Mouse (Mus musculus) heart, adult 8-10 months (tissue): ENCODE measurements around the gene Vwa5b1. TPM values are rescaled to one million over a fixed set of nuclear protein-coding genes. Genes with fewer than 3 reads are reported as not detected.

Source experiments
- DNase-seq: peaks from one replicate; pipeline ENCODE4 v3.0.0; 2022; ENCODE audit warnings: low spot score
- total RNA-seq, 4 experiments: library from RNA; stranded (reverse); gene quantifications; 2 replicates each; pipeline ENCODE4 v1.2.4; 2022

The Vwa5b1 gene
- total RNA-seq, result not detected

DNA sequence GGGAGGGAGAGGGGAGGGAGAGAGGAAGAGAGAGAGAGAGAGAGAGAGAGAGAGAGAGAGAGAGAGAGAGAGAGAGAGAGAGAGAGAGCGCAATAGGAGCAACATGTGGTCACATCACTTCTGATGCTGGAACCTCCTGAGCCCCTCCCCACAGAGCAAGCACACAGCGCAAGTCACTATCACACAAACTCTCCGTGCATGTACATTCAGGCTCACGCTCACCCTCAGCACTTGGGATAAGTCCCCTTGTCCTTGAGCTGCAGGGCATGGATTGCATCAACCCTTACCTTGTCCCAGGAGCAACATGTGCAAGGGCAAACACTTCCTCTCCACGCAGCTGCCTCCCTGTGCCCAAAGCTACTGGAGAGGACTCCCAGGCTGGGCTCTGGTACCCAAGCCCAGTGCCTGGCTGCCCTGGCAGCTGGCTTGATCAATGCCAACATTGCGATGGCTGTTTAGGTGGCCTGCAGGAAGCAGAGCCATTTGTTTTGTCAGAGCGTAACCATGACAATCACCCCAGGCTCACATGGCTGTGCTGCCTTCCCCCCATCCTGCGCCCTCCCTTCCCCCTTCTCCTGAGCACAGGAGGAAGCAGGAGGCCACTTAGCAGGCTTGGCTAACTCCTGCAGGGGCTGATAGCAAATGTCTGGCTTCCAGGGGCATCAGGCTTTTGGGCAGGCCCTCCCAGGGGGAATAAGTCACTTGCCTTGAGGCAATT, at the start of gene Vwa5b1:
Vwa5b1 (minus strand) TSS at position 457 of the 718 bp plus-strand sequence.
- no peak for DNase-seq

DNA sequence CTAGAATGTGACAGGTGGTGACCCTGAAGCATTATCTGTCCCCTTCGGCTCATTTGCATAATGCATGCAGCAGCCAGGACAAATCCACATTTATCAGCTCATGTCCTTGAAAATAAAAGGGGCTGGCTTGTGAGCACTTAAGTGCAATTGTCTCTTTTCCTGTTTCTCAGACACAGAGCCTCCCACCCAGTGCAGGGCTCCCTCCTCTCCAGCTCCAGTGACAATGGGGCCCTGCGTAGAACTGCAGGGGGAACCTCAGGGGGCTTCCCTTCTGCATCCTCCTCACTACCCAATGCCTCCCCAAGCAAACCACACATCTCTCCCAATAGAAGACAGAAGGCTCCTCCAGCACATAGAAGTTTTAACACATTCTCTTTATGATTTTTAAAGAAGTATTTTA, 47.1 kb upstream of the Vwa5b1 start:
- no peak for DNase-seq

DNA sequence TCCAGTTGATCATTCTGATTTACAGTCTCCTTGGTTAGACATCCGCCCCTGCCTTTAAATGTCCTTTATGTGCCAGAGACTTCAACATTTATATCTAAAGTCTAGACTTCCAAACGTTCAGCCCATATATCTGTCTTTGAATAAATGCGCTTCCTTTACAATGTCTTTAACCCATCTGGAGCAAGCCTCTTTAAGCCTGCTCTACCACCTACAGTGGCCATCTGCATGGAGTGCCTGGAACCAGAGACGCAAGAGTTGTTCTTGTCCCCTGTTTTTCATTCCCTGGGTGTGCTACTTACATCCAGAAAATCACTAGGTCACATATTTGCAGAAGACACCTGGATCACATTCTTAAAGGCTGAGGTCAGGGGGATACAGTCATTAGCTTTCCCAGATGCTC, 44.4 kb upstream of the Vwa5b1 start:
- DNase-seq, result no peak

DNA sequence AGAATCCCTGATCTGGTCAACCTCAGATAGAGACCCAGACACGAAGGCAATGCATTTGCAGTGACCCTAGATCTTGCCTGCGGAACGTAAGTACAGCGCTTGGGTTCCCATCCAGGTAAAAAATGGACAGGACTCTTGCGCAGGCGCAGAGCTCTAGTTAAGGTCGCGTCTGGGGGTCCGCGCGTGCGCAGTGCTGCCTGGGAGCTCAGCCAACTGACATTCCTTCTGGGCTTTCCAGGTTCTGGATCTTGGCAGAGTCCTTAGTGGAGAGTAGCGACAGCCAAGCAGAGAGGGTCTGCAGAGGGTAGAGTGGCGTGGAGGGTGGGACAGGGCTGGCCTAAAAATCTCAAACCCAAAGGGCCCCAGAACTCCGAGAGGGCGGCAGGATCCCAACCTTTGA, 41.9 kb upstream of the Vwa5b1 start:
- DNase-seq, result no peak

DNA sequence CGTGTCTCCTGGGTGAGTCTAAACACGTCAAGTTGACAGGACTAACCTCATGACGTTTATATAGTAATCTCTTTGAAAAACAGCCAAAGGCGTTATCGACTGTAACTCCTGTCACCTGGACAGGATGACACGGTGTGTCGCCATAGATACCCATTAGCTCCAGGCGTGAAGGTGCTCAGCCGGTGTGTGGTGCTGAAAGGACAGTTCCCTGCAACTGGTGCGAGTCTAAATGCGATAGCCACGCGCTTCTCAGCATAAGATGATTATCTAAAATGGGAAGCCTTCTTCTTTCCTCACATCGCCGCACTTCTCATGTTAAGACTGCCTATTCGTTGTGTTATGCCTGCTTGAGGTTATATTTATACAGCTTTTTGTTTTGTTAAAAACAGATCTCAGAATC, 40.8 kb upstream of the Vwa5b1 start:
- no peak for DNase-seq

DNA sequence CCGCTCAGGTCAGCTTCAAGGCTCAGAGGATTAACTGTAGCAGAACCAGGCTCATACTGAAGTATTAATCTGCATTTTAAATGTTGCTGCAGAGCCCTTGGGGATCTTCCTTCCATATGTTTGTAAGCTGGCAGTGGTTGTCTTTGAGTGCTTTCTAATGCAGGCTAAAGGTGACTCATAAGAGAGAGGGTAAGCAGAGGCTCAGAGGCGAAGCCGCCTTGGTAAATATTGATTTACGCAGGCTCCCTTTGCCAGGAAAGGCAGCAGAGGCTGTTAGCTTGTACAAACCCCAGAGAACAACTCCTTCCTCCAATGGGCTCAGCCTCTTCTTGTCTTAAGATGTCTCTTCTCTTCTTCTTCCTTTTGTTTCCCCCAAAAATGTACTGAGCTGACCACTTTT, 36.5 kb upstream of the Vwa5b1 start:
- DNase-seq, result no peak

DNA sequence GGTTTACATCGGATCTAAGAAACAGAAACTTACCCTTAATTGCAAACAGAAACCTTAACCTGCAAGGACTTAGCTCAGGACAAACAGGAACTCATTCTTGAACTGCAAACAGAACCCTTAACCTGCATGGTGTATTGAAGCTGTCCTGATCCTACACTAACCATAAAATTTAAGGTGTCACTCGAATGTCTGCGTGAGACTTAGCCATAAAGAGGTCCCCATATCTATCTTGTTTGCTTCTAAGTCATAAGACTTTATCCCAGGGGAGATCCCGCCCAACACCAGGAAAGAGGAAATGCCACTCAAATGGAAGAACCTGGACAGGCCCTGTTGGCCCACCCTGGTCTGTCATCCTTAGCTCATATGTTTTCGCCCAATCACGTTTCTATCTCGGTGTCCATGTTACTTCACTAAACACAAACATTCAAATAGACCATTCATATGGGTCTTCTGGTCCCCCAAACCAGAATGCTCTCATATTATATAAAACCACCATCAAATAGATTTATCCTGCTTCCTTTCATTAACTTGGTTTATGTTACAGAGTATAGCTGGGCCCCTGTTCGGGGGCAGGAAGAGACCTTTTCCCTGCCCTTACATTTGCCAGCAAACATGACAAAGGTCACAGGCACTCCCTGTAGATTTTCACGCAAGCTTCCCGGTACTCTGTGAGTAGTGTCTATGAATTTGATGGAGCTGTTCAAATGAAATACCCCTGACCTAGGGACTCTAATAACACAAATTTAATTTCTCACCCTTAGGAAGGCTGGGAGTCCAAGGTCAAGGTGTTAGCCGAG, 34.6 kb upstream of the Vwa5b1 start:
- no peak for DNase-seq

DNA sequence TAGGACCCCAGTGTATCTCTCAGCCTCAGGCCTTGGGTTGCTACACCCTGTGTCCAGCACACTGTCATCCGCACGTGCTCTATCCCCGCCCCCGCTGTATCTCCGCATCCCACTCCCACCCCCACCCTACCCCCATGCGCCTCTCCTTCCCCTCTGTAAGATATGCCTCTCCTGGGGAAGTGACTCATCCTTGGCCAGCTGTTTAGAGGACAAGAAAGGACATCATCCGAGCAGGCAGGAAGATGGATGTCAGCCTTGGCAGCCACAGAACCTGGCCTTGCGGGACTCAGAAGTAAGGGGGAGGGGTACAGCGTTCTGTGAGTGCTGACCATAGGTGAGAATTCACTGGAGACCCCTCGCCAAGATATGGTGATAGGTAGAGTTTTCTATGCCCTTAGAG, 30.8 kb upstream of the Vwa5b1 start:
- no peak for DNase-seq

DNA sequence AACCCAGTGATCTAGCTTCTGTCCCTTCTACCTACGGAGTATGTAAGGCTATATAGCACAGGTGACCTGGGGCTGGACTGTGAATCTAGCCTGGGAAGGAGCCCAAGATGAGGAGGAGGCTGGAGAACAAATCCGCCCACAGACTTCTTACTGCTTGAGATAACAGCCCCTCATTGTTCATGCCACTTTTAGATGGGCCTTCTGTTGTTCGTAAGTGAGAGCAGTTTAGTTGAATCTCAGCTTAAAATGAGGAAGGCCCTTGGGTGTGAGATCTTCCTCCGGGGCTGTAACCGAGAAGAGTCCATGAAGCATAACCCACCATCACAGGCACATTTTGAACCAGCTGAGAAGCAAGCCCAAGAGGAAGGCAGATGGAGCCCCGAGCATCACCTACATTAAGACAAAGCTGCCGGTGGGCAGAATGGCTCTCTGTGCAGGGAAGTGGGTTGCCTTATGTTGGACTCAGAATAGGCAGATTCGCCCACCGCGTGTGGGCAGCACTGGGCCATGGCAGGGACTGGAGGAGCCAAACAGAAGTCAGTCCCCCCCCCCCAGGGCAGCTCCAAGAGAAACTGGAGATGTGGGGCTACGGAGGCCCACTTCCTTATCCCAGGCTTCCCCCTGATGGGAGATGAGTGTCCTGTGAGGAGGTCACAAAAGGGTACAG, 24.4 kb upstream of the Vwa5b1 start:
- DNase-seq, result no peak

DNA sequence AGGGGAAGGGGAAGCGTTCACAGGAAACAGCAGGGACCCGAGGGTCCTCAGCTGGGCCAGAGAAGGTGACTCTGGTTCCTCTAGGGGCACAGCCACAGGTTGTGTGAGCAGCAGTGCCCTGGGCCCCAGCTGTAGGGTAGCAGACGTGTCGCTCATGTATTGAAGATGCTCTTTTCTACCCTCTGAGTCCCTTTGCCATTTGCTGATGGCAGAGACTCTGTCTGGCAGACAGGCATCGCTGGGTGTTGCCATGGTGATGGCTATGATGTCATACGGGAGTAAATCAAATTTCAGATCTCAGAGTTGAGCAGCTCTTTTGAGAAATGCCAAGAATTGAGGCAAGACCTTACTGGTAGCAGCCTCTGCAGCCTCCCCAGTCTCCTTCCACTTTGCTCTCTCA, 17.4 kb upstream of the Vwa5b1 start:
- no peak for DNase-seq

DNA sequence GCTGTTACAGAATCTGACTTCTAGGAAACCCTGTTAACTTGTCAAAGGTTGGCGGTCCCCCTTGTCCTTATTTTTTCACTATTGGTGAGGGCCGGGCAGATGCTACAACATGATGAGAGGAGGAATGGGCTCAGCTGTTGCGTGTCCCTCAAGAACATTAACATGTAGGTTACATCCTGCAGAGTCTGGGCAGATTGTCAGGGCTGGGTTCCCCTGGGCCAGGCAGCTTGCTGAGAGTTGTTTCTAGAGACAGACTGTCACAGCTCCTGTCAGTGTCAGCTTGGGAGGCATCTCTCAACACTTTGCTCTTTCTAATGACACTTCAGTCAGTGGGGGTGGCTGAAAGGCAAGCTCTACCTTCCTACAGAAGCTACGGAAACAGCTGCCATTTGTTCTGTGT, 16.2 kb upstream of the Vwa5b1 start:
- no peak for DNase-seq

DNA sequence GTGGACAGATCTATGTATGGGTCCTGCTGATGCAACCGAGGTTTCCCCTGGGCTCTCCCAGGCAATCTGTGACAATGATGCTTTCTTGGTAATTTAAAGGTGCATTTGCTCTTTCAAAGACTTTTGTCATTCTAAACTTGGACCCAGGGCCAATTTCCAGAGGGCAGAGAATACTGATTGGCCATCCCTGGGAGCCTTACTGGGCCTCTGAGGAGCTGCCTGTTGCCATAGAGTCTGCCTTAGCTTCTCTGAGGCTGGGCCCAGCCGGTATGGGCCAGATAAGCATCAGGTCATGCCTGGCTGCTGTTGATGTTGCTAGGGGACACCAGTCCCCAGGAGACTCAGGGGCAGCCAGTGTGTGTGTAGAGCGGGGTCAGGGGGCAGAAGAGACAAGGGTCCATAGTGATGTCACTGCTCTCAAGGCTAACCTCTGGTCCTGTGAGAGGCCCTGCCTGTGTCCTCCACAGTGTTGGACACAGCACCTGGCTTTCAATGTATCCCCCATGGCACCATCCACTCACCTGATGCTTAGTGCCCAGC, 12.5 kb upstream of the Vwa5b1 start:
- DNase-seq, result no peak

DNA sequence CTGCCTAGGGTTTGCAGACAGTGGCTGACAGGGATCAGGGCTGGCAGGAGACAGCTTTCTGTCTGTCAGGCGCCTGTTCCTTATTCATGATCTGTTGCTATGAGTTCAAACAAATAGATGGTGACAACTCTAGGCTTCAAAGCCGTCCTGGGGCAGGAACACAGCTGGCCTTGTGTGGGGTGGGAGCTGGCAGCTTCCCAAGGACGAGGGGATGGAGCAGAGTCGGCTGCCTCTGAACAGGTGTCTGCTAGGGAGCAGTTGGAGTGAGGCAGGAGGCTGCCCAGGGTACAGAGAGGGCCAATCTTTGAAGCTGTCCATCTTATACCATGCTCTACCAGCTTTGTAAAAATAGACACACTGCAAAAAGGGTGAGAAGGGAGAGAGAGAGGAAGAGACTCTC, 6.6 kb upstream of the Vwa5b1 start:
- DNase-seq, result no peak

DNA sequence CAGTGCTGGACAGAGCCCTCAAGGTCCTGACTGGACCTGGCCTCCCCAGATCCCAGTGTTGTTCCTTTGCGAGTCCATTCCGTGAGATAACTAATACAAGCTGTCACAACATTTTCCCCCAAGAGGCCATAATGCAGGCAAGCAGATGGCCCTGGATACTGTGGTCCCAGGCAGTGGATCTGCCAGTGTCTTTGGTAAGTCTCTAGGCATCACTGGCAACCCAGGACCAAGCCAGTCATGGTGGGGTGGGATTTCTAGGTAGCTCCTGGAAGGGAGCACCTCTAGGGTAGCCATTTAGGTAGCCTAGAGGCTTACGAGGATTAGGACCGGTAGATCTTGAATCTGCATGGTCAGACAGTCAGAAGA, 445 bp upstream of the Vwa5b1 start:
- DNase-seq, result no peak

DNA sequence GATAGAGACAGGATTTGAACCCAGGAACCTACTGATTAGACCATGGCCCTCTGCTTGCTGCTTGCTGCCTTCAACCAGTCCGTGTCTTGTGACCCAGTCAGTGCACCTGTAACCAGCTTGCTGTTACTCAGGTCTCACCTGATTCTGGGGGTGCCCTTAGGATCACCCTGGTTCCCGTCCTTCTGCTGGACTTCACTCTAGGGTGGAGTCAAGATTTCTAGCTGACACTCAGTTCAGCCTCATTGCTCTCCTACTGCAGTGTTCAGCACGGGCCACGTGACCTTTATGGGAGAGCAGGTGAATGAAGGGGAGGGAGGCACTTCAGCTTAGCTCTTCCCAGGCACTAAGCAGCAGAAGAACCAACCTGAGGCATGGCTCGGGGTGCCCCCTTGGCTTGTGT, 7.4 kb downstream of the Vwa5b1 start:
- no peak for DNase-seq

DNA sequence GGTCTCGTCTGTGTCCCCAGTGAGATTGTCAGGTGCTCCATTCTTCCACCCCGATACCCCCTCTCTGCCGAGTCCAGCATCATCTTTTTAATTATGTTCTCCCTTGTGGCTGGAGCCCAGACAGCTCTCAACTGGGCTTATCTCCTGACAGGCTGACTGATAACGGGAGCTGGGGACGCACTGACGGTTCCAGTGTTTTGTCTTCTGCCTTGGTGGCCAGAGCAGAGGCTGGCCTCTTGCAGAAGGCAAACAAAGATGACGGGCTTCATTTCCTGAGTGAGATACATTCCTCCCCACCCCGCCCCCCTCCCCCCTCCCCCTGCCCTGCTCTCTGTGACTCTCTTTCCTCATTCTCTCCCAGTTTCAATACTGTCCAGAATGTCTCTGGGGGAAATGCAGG, 21.2 kb downstream of the Vwa5b1 start:
- no peak for DNase-seq

DNA sequence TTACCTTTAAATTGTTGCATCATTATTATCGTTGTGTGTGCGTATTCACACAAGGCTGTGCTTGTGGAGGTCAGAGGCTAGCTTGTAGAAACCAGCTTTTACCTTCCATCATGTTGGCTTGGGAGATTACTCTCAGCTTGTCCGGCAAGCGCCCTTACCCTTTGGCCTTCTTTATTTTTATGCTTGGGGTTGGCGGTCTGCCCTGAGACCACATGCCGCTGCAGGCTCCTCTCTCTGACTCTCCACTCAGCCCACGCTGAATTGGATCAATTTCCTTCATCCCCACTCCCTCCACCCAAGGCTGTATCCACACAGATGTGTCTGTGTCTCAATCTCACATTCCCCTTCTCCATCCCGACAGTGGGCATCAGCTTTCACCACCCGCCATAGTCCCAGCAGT, 33.8 kb downstream of the Vwa5b1 start:
- DNase-seq, result no peak

DNA sequence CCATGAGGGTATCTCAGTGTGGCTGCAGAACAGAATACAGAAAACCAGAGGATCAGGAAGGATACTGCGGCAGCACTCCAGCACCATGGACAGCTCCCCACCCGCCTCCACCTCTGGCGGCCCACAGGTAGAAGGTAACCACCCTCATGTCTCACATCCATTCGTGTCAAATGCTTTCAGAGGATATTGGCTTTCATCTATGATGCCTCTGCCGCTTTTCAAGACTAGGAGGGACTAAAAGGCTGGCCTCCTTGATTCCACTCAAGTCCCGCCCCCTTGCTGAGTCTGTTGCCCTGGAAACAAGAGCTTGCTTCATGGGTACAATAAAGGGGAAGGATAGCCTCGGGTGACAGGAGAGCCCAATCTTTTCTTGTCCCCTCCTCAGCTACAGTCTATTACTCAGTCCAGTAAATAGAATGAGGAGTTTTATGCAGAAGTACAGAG, 37.8 kb downstream of the Vwa5b1 start:
- DNase-seq, result no peak

DNA sequence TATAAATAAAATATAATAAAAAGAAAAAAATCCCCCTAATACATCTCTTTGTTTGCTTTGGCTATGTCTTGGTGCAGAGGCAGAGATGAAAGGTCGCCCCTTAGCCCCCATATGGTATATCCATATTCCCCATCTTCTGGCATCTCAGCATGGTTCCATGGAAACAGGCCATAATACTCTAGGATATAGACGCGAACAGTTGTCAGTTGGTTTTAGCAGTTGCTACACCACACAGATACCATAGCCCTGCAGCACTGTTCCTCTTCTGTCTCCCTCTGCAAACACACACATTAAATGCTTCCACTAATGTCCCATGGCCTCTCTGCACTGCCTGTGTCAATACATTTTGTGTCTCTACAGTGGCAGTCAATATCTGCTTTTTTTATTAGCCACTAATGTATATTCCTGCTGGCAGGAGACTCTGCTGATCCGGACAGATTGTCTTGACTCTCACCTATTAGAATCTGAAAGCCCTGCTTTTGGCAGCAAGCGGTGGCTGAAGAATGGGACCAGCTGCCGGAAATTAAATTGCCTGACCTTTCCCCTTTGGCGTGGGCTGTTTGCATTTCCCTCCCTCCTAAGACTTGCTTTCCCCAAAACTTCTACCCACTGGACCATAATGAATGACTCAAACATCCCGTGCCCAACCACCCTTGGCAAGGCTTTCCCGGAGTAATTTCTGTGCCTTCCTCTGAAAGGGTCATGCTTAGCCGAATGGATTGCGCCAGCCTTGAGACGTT, 39.1 kb downstream of the Vwa5b1 start:
- no peak for DNase-seq

DNA sequence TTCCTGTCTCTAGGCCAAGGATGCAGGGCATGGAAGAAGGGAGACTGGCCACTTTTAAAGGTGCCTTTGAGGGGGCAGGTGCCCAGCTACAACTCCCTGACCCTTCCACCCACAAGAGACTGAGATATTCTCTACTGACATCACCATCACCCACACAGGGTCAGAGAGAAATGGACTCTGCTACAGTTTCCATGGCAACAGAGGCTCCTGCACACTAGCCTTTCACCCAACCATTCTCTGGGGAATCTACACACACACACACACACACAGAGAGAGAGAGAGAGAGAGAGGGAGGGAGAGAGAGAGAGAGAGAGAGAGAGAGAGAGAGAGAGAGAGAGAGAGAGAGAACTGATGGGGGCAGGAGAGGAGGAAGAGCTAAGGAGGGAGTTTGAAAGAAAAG, 50.7 kb downstream of the Vwa5b1 start:
- DNase-seq, result no peak

DNA sequence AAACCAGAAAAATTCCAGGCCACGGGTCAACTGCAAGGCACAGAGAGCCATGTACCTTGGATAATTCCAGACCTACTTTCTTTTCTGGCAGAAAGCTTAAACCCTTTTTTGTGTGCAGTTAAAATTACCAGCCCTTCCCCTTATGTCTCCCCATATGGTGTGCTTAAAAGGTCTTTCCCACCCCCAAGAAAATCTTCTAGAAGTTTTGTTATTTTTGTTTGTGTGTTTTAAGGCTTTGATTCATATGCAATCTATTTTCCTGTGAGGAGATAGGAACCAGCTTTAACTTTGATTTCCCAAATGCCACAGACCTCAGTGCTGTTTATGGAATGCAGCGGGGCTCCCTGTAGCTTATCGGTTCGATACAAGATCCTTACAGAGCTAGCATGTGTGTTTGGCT, 53.2 kb downstream of the Vwa5b1 start:
- DNase-seq, result no peak

DNA sequence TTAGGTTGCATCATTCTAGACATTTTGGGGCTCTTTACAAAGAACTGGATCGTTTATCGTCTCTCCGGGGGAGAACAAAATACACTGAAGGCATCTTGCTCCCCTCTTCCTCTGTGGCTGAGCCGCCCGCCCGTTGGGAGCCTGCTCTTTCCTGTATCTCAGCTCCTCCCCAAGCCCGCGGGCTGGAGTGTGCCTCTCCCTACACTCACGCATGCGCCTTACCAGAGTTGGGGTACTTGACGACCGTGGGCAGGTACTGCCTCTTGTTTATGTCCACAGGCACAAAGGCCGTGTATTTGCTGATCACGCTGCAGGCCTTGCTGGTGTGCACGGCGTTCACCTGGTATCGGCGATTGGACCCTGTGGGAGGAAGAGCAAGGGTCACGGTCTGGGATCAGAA, 57.3 kb downstream of the Vwa5b1 start:
- no peak for DNase-seq
